Mouse (Mus musculus) gastrocnemius, postnatal 25 days (tissue): ENCODE measurements around the gene Cldn20. TPM values are rescaled to one million over a fixed set of nuclear protein-coding genes. Genes with fewer than 3 reads are reported as not detected.
A peak's percentile ranks its signal among the peaks of the same experiment; 100 is the strongest.

Experiments used
- DNase-seq: peaks from one replicate; pipeline ENCODE4 v3.0.0; 2022
- long read RNA-seq, 2 experiments: library from polyadenylated mRNA; stranded (forward); transcript quantifications; one replicate each; pipeline ENCODE4 v2.0.0; 2021
- total RNA-seq, 2 experiments: library from RNA; stranded (reverse); gene quantifications; 1 replicate in 1 of 2; 2 replicates in 1 of 2; pipeline ENCODE4 v1.2.3; 2021

The Cldn20 gene
- total RNA-seq, result not detected
- long read RNA-seq, experiment 1, result 0 reads
- long read RNA-seq, experiment 2, result 0 reads

DNA sequence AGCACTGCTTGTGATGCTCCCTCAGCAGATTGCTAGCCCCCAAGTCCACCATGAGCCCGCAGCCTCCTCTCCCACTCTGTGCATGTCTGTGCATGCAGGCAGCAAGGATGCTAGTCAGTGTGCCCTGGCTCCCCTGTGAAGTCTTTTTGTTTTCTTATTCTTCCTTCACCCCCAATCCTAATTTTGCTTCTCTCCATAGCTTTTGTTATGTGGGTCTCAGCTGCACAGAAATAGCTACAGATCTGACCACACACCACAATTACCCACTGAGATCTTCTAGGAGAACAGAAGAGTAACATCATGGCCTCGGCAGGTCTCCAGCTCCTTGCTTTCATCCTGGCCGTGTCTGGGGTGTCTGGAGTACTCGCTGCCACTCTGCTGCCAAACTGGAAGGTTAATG, at the start of gene Cldn20:
TSS of gene Cldn20 (plus strand) at position 301 of the 400 bp plus-strand sequence.
- DNase-seq, result no peak

DNA sequence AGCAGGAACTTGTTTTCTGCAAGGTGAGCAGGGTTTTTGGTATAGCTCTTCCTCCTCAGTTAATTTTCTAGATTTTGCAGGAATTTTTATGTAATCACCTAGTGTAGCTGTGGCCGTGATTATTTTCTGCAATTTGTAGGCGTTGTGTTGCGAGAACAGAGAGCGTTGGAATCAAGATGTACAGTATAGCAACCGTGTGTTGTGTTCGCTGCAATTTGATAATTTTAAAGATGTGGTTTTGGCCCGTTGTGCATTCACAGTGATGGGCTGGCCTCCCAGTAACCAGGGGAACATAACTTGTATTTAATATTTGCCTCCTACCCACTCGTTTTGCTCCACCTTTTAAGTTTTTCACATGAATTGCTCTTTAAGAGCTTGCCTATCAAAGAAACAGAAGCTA, 49.3 kb upstream of the Cldn20 start:
- no peak for DNase-seq

DNA sequence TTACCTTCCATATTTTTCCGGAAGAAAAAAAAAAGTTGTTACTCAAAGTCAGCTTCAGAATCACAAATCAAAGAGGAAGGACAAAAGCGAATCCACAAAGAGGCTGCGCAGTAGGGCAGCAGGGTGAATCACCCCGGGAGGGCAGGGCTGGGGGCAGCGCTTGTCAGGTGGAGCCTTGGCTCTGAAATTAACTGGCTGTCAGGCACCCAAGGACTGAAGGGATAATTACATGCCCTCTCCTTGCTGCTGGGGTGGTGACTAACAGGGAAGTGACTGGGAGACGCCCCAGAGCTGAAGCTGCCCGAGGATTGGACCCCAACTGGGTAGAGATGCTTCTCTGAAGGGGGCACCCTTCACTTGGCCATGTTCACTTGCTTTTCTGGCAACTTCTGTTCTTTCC, 46.5 kb upstream of the Cldn20 start:
- no peak for DNase-seq

DNA sequence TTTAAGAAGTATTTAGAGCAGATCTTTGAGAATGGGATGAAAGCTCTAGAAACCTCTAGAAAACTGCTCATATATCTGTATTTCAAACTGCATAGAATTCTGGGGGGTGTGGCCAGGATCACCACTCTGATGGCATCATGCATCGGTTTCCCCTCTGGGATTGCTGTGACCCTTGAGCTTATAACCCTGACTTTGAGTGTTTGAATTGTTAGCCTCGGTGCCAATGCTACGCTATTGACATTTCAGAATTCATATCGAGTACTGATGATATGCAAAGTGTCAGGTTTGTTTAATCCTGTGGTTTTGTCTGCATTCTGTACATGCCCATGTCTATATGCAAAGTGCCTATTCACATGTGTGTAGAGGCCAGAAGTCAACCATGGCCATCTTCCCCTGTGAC, 45.1 kb upstream of the Cldn20 start:
- no peak for DNase-seq

DNA sequence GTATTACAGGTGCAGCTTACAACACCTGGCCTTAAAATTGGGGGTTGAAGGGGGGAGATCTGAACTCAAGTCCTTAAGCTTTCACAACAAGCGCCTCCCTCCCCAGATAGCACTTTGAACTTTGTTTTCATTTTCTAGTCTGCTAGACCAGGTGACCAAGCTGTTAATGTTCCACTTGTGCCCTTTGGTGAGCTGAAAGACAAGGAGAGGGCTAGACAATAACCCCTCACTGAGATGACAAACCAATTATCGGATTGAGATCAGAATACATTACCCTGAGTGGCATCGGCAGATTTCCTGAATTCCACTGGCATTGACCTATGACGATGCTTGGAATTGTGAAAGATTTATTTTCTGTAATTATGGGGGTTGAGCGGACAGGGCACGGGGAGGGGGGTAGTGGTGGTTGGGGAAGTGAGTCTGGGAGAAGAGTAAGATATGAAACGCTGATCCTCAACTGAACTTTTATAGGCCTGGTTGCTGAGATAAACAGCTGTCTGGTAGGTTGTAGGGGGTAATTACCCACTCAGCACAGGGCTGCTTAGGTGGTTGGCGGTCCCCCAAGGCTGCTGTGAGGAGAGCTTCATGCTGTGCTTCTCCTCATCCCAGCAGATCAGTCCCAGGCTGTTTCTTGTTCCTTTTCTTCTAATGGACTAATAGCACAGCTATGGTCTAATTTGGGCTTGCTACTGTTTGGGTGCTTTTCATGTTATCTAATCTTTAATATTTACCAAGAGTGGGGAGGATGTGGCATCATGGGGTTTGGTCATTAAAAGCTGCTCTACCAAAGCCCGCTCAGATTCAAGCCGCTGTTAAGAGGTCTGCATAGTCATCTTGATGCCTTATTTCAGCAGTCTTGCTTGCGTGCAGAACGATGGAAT, 44.4 kb upstream of the Cldn20 start:
- no peak for DNase-seq

DNA sequence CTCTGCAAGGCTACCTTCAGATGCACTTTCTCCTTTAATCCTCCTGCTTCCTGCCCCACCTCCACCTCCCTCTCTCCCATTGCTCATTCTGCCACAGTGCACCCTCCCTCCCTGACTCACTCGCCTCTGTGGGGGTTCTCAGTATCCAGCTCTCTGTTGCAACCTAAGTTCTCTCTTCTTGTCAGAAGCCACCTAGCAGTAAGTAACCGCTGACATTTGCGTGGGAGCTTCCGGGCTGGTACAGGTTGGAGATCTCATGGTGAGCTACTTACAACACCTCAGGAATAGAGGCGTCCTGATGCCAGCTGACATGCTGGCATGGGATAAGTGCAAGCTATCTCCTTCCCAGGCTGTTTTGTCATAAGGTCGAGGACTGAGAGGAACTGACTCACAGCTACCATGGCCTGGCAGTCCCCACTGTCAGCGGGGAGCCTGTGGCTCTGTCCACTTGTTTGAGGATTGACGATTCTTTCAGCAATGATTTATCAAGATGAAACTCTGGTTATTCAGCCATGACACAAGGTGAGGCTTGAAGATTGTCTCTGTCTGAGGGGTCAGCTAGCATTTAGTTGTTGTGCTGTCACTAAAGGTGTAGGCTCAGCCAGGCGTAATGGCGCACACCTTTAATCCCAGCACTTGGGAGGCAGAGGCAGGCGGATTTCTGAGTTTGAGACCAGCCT, 42.0 kb upstream of the Cldn20 start:
- no peak for DNase-seq

DNA sequence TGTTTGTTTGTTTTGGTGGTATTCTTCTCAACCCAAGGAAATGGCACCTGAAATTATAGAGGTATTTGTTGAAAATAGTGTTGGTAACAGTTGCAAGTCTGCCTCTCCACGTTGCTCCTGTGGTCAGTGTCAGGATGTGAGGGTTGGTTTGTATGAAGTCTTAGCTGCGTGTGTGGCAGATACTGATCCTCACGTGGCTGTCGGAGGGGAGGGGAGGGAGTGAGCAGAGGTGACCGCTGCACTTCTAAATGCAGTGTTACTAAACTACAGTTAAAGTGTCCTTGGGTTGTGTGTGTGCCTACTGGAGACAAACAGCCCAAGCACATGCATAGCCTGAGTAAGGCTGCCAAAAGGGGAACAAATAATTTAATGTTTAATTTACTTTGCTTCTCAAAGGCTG, 41.3 kb upstream of the Cldn20 start:
- no peak for DNase-seq

DNA sequence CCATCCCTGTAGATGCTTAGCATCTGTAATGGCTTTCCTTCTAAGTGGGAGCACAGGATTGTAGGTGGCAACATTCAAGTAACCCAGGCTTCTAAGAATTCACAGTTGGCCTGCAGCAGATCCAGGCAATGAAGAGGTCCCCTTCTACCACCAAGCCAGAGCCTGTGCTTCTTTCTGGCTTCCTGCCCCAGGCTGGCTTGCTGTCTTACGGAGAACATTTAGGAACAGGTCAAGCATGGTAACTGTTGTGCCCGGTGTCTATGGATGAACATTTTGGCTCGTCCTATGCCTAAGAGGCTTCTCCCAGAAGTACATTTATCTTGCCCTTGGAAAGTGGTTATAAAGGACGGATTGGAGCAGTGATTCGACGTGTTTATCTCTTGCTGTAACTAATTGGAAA, 40.7 kb upstream of the Cldn20 start:
- no peak for DNase-seq

DNA sequence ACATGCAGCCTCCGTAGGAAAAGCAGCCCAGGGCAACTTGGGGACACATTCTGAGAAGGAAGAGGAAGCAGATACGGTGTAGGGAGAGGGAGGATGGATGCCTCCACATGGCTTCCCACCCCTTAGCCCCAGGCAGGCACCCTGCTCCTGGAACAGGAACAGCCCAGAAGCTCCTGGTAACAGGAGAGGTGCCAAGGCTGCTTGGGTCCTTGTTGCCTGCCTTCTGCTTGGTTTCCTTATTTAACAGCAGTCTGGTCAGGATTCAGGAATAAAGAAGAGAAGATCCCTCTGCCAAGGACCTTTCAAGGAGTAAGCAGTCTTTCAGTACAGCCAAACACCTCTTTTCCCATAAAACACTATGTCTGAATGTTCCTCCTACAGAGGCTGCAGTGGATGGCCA, 36.8 kb upstream of the Cldn20 start:
- DNase-seq, result no peak

DNA sequence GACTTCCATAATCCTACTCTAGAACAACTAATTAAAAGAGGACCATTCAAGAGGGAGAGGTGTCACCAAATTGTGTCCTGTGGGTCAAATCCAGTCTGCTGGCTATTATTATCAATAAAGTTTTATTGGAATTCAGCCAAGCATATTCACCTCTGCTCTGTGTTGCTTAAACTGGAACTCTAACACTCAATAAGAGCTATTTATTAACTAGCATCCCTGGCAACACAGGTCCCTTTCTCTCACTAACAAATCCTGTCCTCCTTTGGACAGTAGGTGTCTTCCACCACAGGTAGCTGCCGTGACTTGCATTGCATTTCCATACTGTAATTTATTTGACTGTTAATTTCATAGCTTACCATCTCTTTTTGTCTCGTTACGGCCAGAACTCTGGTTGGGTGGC, 36.3 kb upstream of the Cldn20 start:
- no peak for DNase-seq

DNA sequence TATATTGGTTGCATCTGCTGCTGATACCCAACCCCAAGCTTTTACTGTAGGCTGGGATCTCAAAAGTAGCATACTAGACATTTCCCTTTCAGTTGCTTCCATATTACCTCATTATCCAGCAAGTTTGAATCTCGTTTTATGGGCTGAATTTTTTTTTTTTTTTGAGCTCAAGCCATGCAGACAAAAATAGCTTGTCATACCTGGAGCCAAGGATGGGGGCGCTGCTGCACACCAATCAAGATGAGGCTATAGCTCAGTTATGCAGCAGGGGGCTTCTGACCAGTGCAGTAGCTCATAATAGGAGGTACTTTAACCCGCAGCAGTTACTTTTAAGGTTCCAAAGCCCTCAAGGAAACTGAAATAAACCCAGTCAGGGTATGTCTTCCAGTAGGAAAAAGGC, 34.3 kb upstream of the Cldn20 start:
- DNase-seq, result no peak

DNA sequence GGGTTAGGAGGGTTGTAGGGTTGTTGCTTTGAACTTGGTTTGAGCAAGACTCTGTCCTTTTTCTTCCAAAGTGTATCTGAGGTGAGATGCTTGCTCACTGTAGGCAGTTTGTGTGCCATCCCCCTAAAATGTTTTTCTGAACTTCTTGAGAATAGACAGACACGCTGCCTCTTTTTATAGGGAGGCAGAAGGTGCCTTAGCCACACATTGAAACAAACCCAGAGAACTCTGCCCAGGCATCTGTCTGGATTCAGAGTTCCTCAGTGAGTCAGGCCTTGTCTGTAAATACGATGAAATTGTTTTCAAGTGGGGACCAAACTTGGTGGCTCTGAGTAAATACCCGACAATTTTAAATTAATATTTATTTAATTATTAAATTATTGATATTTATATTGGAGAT, 33.8 kb upstream of the Cldn20 start:
- no peak for DNase-seq

DNA sequence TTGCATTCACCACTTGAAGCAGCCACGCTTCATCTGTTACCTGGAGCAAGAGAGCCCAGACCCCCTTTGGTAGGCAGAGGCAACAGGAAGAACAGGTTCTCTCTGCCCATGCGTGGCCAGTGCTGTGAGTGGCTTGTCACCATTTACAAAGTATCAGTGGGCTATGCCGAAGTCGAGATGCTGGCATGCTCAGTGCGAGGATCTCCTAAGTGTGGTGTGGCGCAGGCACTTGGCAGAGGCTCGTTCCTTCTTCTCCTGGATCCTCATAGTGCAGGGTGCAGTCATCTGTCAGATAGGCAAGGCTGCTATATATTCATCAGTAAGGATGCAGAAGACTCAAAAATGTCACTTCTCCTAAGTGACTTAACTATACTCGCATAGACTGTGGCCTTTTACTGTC, 32.9 kb upstream of the Cldn20 start:
- no peak for DNase-seq

DNA sequence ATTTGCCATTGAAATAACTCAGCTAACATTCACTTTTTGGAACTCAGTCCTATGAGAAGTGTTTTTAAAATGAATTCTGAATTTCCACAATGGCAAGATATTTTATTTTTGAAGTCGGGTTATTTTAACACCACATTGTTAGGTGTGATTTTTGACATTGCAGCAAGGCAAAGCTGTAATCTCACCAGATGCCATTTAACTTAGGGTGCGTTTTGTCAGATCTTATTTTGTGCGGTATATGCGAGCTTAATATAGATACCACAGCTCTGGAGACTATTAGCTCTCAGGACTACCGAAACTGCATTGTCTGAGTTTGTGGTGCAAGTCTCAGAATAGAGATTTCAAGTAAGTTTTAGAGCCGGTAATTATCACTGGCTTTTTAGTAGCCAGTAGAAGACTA, 32.3 kb upstream of the Cldn20 start:
- DNase-seq, result no peak

DNA sequence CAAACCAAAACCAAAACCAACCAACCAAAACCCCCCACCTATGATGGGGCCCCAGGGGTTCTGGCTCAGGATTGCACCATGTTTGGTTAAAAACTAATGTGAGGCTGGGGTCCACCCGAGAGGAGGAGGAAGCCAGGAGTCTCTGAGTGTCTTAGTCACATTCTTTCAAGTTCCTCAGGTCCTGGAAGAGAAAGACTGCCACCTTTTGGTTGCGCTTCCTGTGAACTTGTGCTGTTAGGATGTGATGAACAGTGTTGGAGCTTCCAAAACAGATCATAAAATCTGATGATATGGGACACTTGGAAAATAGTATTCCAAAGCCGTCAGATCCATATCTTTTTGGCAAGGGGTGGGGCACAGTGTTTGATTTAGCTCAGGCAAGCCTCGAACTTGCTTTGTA, 31.4 kb upstream of the Cldn20 start:
- DNase-seq, result no peak

DNA sequence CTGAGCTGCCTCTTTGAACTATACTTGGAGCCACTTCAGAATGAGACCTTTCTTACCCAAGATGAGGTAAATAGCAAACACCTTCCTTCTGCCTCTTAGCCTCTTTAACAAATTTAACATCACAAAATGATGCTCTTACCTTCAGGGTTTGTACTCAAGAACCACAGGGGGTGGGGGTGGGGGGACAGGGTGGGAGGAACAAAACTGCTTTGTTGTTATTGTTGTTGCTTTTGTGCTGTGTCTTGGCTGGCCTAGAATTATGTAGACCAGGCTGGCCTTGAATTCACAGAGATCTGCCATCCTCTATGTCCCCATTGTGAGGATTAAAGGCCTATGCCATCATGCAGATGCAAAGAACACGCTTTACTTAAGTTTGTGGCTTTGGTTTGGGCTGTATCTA, 26.6 kb upstream of the Cldn20 start:
- no peak for DNase-seq

DNA sequence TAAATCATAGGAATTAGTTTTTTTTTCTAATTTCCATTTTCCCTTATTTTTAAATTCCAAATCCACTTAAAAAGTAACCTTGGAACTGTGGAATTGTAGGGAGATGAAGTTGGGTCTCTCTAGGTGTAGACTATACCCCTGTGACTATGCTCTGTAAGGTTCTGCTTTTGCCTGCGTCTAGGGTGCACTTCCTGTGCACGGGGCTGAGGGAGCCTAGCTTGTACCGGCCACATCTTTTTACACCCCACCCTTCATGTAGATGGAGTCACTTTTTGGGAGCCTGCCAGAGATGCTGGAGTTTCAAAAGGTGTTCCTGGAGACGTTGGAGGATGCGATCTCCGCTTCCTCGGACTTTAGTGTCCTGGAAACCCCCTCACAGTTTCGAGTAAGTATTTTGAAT, 25.8 kb upstream of the Cldn20 start:
- no peak for DNase-seq

DNA sequence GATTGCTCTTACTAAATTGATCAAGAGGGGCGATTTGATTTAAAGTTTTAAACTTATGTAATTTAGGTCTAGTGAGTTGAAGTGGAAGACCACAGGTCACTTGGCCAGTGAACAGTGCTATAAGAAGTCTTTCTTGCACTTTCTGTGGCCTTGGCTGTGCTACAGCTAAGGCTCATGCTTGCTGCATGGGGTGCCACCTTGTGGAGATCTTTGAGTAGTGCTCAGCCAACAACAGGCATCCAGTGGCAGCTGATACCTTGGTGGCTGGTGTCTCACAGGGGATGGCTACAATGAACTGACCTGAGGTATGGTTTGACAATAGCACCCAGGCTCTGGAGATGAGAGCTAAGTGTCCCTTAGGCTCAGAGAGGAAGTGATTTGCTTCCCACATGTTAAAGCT, 22.5 kb upstream of the Cldn20 start:
- DNase-seq, result peak; percentile 14

DNA sequence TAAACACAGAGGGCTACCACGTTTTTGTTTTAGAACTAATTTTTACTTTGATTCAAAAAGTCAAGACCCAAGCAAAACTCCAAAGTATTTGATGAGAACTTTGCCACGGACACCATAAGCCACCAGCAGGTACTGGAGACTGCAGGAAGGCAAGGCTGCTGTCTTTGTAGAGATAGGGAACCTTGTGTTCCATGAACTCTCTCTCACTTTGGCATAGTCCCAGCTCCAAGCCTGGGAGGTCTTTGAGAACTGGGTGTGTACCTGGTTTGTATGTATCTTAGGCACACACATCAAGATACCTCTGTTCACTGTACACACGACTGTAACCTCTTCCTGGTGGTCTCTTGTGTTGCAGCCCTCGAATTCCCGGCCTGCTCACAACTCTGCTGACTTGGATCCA, 18.0 kb upstream of the Cldn20 start:
- DNase-seq, result no peak

DNA sequence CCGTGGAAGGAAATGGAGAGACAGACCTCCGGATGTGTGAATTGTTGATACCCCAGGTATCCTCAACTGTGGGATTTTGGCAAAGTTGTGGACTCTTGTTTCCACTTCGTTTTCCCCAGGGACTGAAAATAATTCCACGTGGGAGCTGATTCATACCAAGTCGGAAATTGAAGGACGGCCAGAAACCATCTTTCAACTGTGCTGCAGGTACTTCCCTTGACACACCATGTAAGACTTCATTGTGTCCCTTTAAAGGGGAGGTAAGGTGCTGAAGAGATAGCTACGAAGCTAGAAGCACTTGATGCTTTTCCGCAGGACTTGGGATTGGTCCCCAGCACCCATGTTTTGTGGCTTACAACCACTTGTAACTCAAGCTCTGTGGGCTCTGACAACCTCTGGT, 16.5 kb upstream of the Cldn20 start:
- DNase-seq, result no peak

DNA sequence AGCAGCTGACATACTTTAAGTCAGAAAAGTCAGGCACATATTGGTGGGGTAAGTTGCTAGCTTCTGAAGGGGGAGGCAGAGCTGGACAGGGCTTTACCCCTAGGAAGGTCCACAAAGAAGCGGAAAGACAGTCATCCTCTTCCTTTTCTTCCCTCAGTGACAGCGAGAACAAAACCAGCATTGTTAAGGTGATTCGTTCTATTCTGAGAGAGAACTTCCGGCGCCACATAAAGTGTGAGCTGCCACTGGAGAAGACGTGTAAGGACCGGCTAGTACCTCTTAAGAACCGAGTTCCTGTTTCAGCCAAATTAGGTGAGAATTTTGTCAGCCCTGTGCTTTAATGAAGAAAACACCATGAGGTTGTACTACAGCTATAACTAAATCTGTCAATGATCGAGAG, 15.9 kb upstream of the Cldn20 start:
- DNase-seq, result no peak

DNA sequence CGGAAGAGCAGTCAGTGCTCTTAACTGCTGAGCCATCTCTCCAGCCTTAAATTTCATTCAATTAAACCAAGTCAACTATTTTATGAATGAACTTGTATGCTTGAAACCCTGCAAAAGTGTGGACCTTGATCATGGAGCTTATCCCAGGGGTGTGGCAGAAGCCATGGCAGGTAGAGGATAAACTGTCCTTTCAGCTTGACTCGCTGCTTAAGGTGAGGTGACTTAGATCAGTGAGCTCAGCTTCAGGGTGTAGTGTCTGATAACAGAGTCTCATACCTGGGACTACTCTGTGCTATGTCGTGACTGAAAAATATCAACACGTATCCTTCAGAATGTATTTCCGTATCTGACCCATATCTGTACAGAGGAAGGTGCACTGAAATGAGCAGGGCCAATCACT, 12.0 kb upstream of the Cldn20 start:
- no peak for DNase-seq

DNA sequence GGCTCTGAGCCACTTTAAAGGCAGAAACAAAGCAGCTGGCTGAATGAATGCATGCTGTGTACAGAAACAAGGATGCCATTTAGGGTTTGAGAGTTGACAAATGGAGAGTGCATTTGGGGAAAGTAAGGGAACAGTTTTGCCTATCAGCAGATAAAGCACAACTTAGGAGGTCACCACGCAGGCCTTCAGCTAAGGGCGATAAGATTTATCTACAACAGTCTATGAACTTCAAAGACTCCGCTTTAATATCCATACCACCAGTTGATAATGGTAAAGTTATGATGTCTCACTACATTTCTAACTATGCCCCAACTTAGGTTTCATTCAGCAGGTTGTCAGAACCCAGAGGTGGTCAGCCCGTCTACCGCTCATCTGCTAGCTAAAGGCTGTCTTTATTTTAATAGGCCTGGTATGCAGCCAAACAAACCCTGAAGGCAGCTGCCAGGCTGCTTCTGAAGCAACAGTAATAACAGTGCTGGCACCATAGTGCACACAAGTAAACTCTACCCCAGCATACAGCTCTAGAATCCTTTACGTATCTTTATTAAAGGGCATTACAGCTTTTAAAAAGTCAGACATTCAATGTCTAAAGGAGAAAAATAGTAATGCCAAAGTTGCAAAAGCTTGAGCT, 4.4 kb upstream of the Cldn20 start:
- DNase-seq, result no peak
